8 mouse cellular contexts compared by ENCODE assay signal in the genomic region with DNA sequence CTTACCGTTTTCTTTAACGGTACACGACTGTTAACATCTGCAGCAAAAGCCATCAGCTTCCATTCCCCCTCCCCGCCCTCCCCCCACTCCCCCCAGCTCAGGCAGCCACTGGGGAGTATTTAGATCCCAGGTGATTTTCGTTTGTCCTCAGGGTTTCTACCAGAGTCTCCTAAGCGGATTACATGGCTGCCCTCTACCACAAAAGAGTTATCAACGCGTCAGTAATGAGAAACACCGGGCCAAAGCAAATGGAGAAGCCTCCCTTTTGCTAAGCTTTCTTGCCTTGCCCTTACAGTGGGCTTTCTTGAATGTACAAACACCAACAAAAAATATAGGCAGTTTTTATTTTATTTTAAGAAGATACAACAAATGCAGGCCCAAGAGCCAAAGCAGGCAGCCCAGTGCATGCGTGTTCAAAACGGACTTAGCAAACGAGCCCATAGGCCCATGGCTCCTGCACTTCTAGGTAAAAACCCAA. TPM values are rescaled to one million over a fixed set of nuclear protein-coding genes. Genes with fewer than 3 reads are reported as not detected.
DNase-seq lines count a peak whose midpoint lies in the region; ATAC-seq and TF ChIP-seq lines count a peak whose summit lies in the region.

No protein-coding gene starts in this region.

- peak overlapping the region; percentile 94 for H3K9ac ChIP-seq in liver, embryonic 13.5 days
- peak overlapping the region; percentile 71 for H3K9ac ChIP-seq in stomach, embryonic 16.5 days (ENCODE audit: low read length)

- TF ChIP-seq POLR2A in cerebellum, adult 2 months (IDR thresholded peaks at IDR 0.05; ENCODE audit: borderline replicate concordance, insufficient read depth, low read length) = no peak
- no peak for TF ChIP-seq POLR2A in testis, adult 2 months (IDR thresholded peaks at IDR 0.05; ENCODE audit: control insufficient read depth, low read depth, low read length)

- peak overlapping the region; percentile 88 for H3K4me3 ChIP-seq in cerebellum, adult 2 months (replicated peaks; ENCODE audit: insufficient read depth, low read depth, low read length)
- H3K4me3 ChIP-seq in testis, adult 2 months (ENCODE audit: control insufficient read depth, low read depth, low read length) = peak overlapping the region; percentile 88
- H3K4me3 ChIP-seq in liver, embryonic 13.5 days (replicated peaks) = peak overlapping the region; percentile 97
- peak overlapping the region; percentile 95 for H3K4me3 ChIP-seq in stomach, embryonic 16.5 days (replicated peaks; ENCODE audit: low read length)

- no peaks in the 10 kb centered on the region; the same call in 1 of the 2 replicates for H3K36me3 ChIP-seq in testis, adult 2 months (ENCODE audit: control insufficient read depth, insufficient read depth, low read length)
- H3K36me3 ChIP-seq in liver, embryonic 13.5 days = peaks cover 17% of the 10 kb centered on the region
- 0 out of 2 replicates have a peak, but pooled peaks cover 4% of the 10 kb centered on the region for H3K36me3 ChIP-seq in stomach, embryonic 16.5 days (ENCODE audit: control insufficient read depth, insufficient read depth, low read length)

- ATAC-seq in liver, embryonic 13.5 days (ENCODE audit: low read depth) = peak; percentile 27; the same call in 1 of the 2 replicates
- ATAC-seq in stomach, embryonic 16.5 days (ENCODE audit: insufficient read depth, low FRiP score) = peak; percentile 26; the same call in 1 of the 2 replicates
- no peak for ATAC-seq in erythroid progenitor cell, adult 5-6 weeks (replicated peaks; ENCODE audit: low FRiP score, poor library complexity, severe bottlenecking)

- H3K9me3 ChIP-seq in liver, embryonic 13.5 days (replicated peaks) = no peaks in the 10 kb centered on the region
- H3K9me3 ChIP-seq in stomach, embryonic 16.5 days (replicated peaks; ENCODE audit: control insufficient read depth, low read length) = no peaks in the 10 kb centered on the region

- no peak for DNase-seq in cerebellum, adult 2 months
- no peak for DNase-seq in cerebellum, postnatal 36 days
- no peak for DNase-seq in testis, postnatal 14 days (ENCODE audit: low spot score)
- DNase-seq in liver, embryonic 13.5 days = no peak
- DNase-seq in gastrocnemius, adult 8-10 months (ENCODE audit: low spot score in 2 of 2) = no peak

- peaks cover 6% of the 10 kb centered on the region; the same call in 1 of the 2 replicates for H3K4me1 ChIP-seq in cerebellum, adult 2 months (ENCODE audit: control insufficient read depth, insufficient read depth, low read length)
- H3K4me1 ChIP-seq in testis, adult 2 months (ENCODE audit: control insufficient read depth, insufficient read depth, low read length) = peaks cover 3% of the 10 kb centered on the region
- H3K4me1 ChIP-seq in liver, embryonic 13.5 days (replicated peaks) = peaks cover 30% of the 10 kb centered on the region
- H3K4me1 ChIP-seq in stomach, embryonic 16.5 days (ENCODE audit: control insufficient read depth, insufficient read depth, low read length) = peaks cover 16% of the 10 kb centered on the region

- no peak for TF ChIP-seq CTCF in cerebellum, adult 2 months (IDR thresholded peaks at IDR 0.05; ENCODE audit: borderline replicate concordance, insufficient read depth, low read depth, low read length)
- TF ChIP-seq CTCF in testis, adult 2 months (IDR thresholded peaks at IDR 0.05; ENCODE audit: control insufficient read depth, insufficient read depth, insufficient replicate concordance, low read depth, low read length) = no peak

- H3K27me3 ChIP-seq in cerebellum, adult 2 months (ENCODE audit: control insufficient read depth, insufficient read depth, low read length) = no peaks in the 10 kb centered on the region
- H3K27me3 ChIP-seq in testis, adult 2 months (ENCODE audit: control insufficient read depth, insufficient read depth, low read length) = no peaks in the 10 kb centered on the region
- H3K27me3 ChIP-seq in liver, embryonic 13.5 days = no peaks in the 10 kb centered on the region
- no peaks in the 10 kb centered on the region for H3K27me3 ChIP-seq in stomach, embryonic 16.5 days (ENCODE audit: control insufficient read depth, insufficient read depth, low read length)

- H3K4me2 ChIP-seq in liver, embryonic 13.5 days = peak overlapping the region; percentile 83
- H3K4me2 ChIP-seq in stomach, embryonic 16.5 days (ENCODE audit: low read depth, low read length) = peak overlapping the region; percentile 81

- WGBS in cerebellum, adult 2 months = 19% methylated on average over 12 of the region's 12 CpGs
- 23% methylated on average over 12 of the region's 12 CpGs for WGBS in liver, embryonic 13.5 days (ENCODE audit: insufficient replicate concordance)
- WGBS in stomach, embryonic 16.5 days = 21% methylated on average over 12 of the region's 12 CpGs

- H3K27ac ChIP-seq in cerebellum, adult 2 months (ENCODE audit: insufficient read depth, low read length) = peak overlapping the region; percentile 76
- peak overlapping the region; percentile 85 for H3K27ac ChIP-seq in testis, adult 2 months (ENCODE audit: control insufficient read depth, insufficient read depth, low read depth, low read length)
- H3K27ac ChIP-seq in liver, embryonic 13.5 days = peak overlapping the region; percentile 94; the same call in 1 of the 2 replicates
- H3K27ac ChIP-seq in stomach, embryonic 16.5 days (ENCODE audit: low read length) = peak overlapping the region; percentile 82

RNA-seq across cellular contexts. Expression of a gene that starts 0.6 kb away (rescaled TPM):
- polyA plus RNA-seq in cerebellum, adult 2 months (2012; rRNA removed) = 92.8 and 95.0 TPM in 2 replicates
- polyA plus RNA-seq in testis, adult 2 months (2012; rRNA removed) = 12.9 and 15.0 TPM in 2 replicates
- 65.6 and 78.3 TPM in 2 replicates for polyA plus RNA-seq in liver, embryonic 13.5 days (2015; fragmentation: Nextera tagmentation; extraction: Ambion mirVana)
- polyA plus RNA-seq in stomach, embryonic 16.5 days (2015; fragmentation: Nextera tagmentation; extraction: Ambion mirVana) = 113 and 118 TPM in 2 replicates
- total RNA-seq in erythroid progenitor cell, adult 5-6 weeks (2015; ENCODE audit: low replicate concordance) = 75.0 and 88.0 TPM in 2 replicates
- total RNA-seq in erythroid progenitor cell, adult 5-6 weeks (2017; ENCODE audit: low replicate concordance) = 58.6 and 69.3 TPM in 2 replicates
- total RNA-seq in gastrocnemius, adult 8-10 months (2022) = 10 to 100 TPM; 46.7 to 51.7 (median 50.5) TPM

RNA-seq across cellular contexts. Expression of a gene that starts 50.3 kb away (rescaled TPM):
- polyA plus RNA-seq in cerebellum, adult 2 months (2012; rRNA removed) = 25.6 and 27.4 TPM in 2 replicates
- 65.5 and 76.7 TPM in 2 replicates for polyA plus RNA-seq in testis, adult 2 months (2012; rRNA removed)
- 5.7 and 6.0 TPM in 2 replicates for polyA plus RNA-seq in liver, embryonic 13.5 days (2015; fragmentation: Nextera tagmentation; extraction: Ambion mirVana)
- polyA plus RNA-seq in stomach, embryonic 16.5 days (2015; fragmentation: Nextera tagmentation; extraction: Ambion mirVana) = 8.0 and 8.4 TPM in 2 replicates
- total RNA-seq in erythroid progenitor cell, adult 5-6 weeks (2015; ENCODE audit: low replicate concordance) = 5.0 and 7.6 TPM in 2 replicates
- total RNA-seq in erythroid progenitor cell, adult 5-6 weeks (2017; ENCODE audit: low replicate concordance) = 4.1 and 6.0 TPM in 2 replicates
- 1 to 10 TPM; 5.1 to 9.1 (median 7.7) TPM for total RNA-seq in gastrocnemius, adult 8-10 months (2022)

RNA-seq across cellular contexts. Expression of a gene that starts 53.4 kb away (rescaled TPM):
- 409 and 430 TPM in 2 replicates for polyA plus RNA-seq in cerebellum, adult 2 months (2012; rRNA removed)
- polyA plus RNA-seq in testis, adult 2 months (2012; rRNA removed) = 782 and 970 TPM in 2 replicates
- 1,513 and 1,730 TPM in 2 replicates for polyA plus RNA-seq in liver, embryonic 13.5 days (2015; fragmentation: Nextera tagmentation; extraction: Ambion mirVana)
- 1,166 and 1,340 TPM in 2 replicates for polyA plus RNA-seq in stomach, embryonic 16.5 days (2015; fragmentation: Nextera tagmentation; extraction: Ambion mirVana)
- total RNA-seq in erythroid progenitor cell, adult 5-6 weeks (2015; ENCODE audit: low replicate concordance) = 951 and 1,242 TPM in 2 replicates
- 578 and 824 TPM in 2 replicates for total RNA-seq in erythroid progenitor cell, adult 5-6 weeks (2017; ENCODE audit: low replicate concordance)
- total RNA-seq in gastrocnemius, adult 8-10 months (2022) = 10 to 100 TPM; 70.3 to 85.0 (median 79.7) TPM
